Mouse (Mus musculus) spleen, adult 2 months (tissue): ENCODE data around the gene Prkcq. TPM values are rescaled to one million over a fixed set of nuclear protein-coding genes. Genes with fewer than 3 reads are reported as not detected.
A peak's percentile ranks its signal among the peaks of the same experiment; 100 is the strongest.

Experiments used
- DNase-seq, 2 experiments: peaks; one replicate each; pipeline versions ENCODE4 v3.0.0 to v3.0.0-alpha.2; 2012 to 2021; ENCODE audit warnings: low spot score in 2 of 2, low read depth in 1 of 2
- H3K27ac ChIP-seq: fragments of 200-500 bp; 2 replicates; pipeline ENCODE4 v1.5.1; 2012; ENCODE audit warnings: low read length, inconsistent platforms; ENCODE audit not compliant: insufficient read depth
- H3K27me3 ChIP-seq: fragments of 200-500 bp; 2 replicates; pipeline ENCODE4 v1.6.1; 2012; ENCODE audit warnings: mild to moderate bottlenecking, moderate library complexity, low read length, inconsistent platforms; ENCODE audit not compliant: control insufficient read depth, insufficient read depth
- H3K36me3 ChIP-seq: fragments of 200-500 bp; 2 replicates; pipeline ENCODE4 v1.6.1; 2012; ENCODE audit warnings: mild to moderate bottlenecking, low read length, inconsistent platforms; ENCODE audit not compliant: control insufficient read depth, insufficient read depth
- H3K4me1 ChIP-seq: fragments of 200-500 bp; 2 replicates; pipeline ENCODE4 v1.6.1; 2011; ENCODE audit warnings: inconsistent platforms; ENCODE audit not compliant: control insufficient read depth, insufficient read depth, insufficient read length
- H3K4me3 ChIP-seq: fragments of 200-500 bp; 2 replicates; pipeline ENCODE4 v1.5.1; 2011; ENCODE audit warnings: mild to moderate bottlenecking, inconsistent platforms; ENCODE audit not compliant: insufficient read depth, insufficient read length; ENCODE audit errors: extremely low read depth
- CTCF ChIP-seq: fragments of 200-500 bp; IDR thresholded peaks from 2 replicates; pipeline ENCODE4 v1.5.1; 2011; ENCODE audit warnings: mild to moderate bottlenecking, inconsistent platforms; ENCODE audit not compliant: insufficient read depth, insufficient read length, insufficient replicate concordance; ENCODE audit errors: extremely low read depth
- POLR2A ChIP-seq: fragments of 200-500 bp; IDR thresholded peaks from 2 replicates; pipeline ENCODE4 v1.6.1; 2011; ENCODE audit warnings: low read depth, low read length, inconsistent platforms
- WGBS: fragments of 180-500 bp; shearing (Covaris S2); methylation state at CpG from one replicate; pipeline ENCODE4 v1.1.7; 2018; 5-methylcytosine and 5-hydroxymethylcytosine counted together
- polyA plus RNA-seq: library from polyadenylated mRNA; depleted of rRNA; stranded (reverse); fragments of >200 nt; gene quantifications from 2 replicates; pipeline ENCODE4 v1.2.3, GENCODE M21; 2012

The Prkcq gene
- polyA plus RNA-seq, 1 experiment: 9.3 TPM

DNA sequence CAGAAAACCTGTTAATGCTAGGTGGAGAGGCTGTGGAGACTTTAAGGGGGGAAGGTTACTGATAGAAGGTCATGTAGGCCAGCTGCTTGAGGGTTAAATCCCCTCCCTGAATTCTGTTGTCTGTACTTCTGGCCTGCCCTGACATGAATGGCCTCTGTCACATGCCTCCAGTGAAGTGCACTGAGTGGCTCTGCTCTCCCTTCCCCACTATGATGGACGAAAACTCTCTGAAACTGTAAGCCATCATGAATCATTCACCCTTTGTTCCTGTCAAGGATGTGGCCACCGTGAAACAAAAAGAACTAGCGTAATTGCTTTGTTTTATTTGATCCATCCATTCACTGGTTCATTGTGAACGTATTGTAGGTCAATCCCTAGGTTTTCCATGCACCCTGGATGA lies 44.5 kb downstream of the Prkcq start:
- DNase-seq: peak in 1 of 2 experiments; percentile 18

DNA sequence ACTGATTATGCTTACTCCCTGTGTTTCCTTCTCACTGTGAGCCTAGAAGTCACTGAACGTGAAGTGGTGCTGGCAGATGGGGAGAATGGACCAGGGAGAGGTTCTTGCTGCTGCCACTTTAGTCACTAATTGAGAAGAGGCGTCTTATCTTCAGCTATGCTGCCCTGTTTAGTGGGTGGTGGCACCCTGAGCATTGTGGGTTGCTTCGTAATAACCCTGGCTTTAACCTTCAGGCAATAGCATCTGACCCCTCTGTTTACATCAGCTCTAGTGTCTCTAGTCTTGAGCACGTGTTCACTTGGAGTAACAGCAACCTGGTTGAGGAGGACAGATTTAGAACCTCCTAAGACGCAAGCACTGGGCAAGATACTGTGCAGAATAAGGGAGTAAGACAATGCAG lies 44.9 kb downstream of the Prkcq start:
- 71% methylated on average over 5 of the region's 5 CpGs for WGBS
- TF ChIP-seq CTCF (no peak), POLR2A (no peak)
- no peak for DNase-seq
- Histone ChIP-seq H3K4me3 (no peak overlapping the region), H3K36me3 (no peaks in the 10 kb centered on the region), H3K27ac (peak overlapping the region; percentile 56), H3K27me3 (no peaks in the 10 kb centered on the region), H3K4me1 (peaks cover 3% of the 10 kb centered on the region; the same call in 1 of the 2 replicates)

More for the DNA sequence above, 44.5 kb downstream of the Prkcq start:
- H3K36me3 ChIP-seq: no peaks in the 10 kb centered on the region
- no peak overlapping the region for H3K4me3 ChIP-seq
- TF ChIP-seq POLR2A (no peak), CTCF (no peak)
- peaks cover 3% of the 10 kb centered on the region; the same call in 1 of the 2 replicates for H3K4me1 ChIP-seq
- no peaks in the 10 kb centered on the region for H3K27me3 ChIP-seq
- 69% methylated on average over 4 of the region's 4 CpGs for WGBS
- peak overlapping the region; percentile 56 for H3K27ac ChIP-seq

DNA sequence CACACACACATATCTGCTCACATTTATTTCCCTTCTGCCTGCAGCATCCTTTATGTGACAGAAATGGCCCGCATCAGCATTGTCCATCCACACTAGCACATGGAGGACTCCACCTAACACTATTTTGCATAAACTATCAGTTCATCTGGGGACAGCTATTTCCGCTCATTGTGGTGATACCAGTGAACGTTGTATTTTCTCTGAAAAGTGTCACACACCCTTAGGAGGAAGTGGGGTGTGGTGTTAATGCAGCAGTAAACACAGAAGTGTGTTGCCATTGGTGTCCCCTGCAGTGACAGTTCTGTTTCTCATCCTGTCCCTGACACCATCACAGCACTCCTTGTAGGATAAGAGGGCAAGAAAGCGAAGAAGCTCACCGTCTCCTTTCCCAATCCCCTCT lies 46.2 kb downstream of the Prkcq start:
- TF ChIP-seq CTCF (no peak), POLR2A (no peak)
- Histone ChIP-seq H3K4me1 (peaks cover 3% of the 10 kb centered on the region; the same call in 1 of the 2 replicates), H3K36me3 (no peaks in the 10 kb centered on the region), H3K27me3 (no peaks in the 10 kb centered on the region), H3K27ac (peak overlapping the region; percentile 63; the same call in 1 of the 2 replicates), H3K4me3 (no peak overlapping the region)
- WGBS: 52% methylated on average over 5 of the region's 5 CpGs
- peak in 1 of 2 experiments; percentile 53 for DNase-seq

DNA sequence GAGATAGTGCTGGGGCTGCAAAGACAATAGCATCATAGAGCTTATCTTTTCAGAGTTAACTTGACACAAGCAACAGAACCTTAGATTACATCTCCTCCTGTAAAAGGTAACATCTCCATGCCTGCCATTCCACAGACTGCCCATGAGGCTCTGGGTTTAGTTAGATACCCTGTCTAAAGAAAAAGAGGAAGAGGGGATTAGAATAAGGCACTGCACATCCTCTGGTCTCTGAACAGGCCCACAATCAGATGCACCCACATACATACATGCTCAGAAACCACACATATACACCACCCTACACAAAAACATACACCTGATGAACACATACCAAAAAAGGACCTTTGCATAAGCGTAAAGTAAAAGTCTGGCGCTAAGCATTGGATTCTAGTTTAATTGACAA lies 47.4 kb downstream of the Prkcq start:
- H3K27me3 ChIP-seq: no peaks in the 10 kb centered on the region
- TF ChIP-seq CTCF (no peak), POLR2A (no peak)
- 86% methylated on average over 2 of the region's 2 CpGs for WGBS
- no peak overlapping the region for H3K4me3 ChIP-seq
- no peak for DNase-seq
- peaks cover 3% of the 10 kb centered on the region; the same call in 1 of the 2 replicates for H3K4me1 ChIP-seq
- H3K36me3 ChIP-seq: no peaks in the 10 kb centered on the region
- H3K27ac ChIP-seq: peak overlapping the region; percentile 87

DNA sequence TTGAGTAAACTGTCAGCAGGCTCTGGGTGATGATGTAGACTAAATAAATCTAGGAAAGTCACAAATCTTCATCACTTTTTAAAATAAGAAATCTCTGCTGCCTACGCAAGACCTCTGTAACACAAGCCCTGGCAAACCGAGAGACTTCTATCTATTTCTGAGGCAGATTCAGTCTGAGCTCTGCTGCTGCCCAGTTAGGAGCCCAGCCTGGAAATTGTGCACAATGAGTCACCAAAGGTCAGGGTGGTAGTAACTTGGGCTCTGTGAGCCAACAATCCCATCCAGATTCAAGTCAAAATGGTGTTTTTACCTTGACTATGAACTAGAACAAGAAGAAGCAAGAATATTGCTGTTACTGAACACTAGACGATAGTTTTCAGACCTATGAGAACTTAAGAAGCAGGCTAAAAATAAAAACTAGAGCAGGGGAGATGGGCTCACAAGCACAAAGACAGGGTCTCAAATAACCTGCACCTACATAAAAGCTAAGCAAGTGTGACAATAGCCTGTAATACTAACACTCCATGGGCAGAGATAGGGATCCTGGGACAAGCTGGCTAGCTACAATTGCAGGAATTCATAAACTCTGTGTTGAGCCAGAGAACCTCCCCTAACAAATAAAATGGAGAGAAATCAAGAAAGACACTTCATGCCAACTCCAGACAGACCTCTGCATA lies 53.0 kb downstream of the Prkcq start:
- 94% methylated on average over 3 of the region's 3 CpGs for WGBS
- no peaks in the 10 kb centered on the region for H3K4me1 ChIP-seq
- no peaks in the 10 kb centered on the region for H3K27me3 ChIP-seq
- H3K36me3 ChIP-seq: no peaks in the 10 kb centered on the region
- H3K4me3 ChIP-seq: no peak overlapping the region
- no peak overlapping the region for H3K27ac ChIP-seq
- DNase-seq: no peak
- TF ChIP-seq CTCF (no peak), POLR2A (no peak)

DNA sequence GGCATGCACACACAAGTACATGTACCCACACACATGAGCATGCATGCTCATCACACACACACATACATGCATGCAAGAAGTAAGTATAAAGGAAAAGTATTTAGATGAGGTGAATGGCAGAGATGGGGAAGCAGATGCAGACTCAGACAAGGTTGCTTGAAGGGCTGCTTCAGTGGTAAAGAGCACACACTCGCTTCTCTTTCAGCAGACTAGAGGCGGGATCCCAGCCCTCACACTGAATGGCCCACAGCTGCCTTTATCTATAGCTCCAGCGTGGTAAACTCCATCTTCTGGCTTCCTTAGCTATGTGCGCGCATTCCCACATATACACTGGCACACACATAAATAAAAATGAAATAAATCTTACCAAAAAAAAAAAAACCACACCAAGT lies 53.6 kb downstream of the Prkcq start:
- Histone ChIP-seq H3K27ac (no peak overlapping the region), H3K27me3 (no peaks in the 10 kb centered on the region), H3K4me3 (no peak overlapping the region), H3K4me1 (no peaks in the 10 kb centered on the region), H3K36me3 (no peaks in the 10 kb centered on the region)
- WGBS: 61% methylated on average over 5 of the region's 5 CpGs
- TF ChIP-seq CTCF (no peak), POLR2A (no peak)
- no peak for DNase-seq

DNA sequence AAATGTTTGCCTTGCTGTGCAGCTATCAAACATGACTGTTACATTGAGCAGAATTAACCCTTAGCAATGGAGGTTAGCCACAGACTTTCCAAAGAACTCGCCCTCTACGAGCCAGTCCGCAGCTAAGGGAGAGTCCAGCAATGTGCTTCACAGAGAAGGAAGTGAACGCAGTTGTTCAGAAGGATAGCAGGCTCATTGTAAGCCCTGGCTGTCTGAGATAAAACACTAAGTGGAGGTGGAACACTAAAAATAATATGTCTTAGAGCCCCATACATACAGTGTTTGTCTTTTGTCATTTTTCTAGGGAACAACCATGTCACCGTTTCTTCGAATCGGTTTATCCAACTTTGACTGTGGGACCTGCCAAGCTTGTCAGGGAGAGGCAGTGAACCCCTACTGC lies 54.6 kb downstream of the Prkcq start:
- H3K4me3 ChIP-seq: no peak overlapping the region
- WGBS: 43% methylated on average over 7 of the region's 7 CpGs

More for the DNA sequence above, 54.6 kb downstream of the Prkcq start:
- TF ChIP-seq CTCF: no peak
- no peak for TF ChIP-seq POLR2A
- Histone ChIP-seq H3K36me3 (no peaks in the 10 kb centered on the region), H3K27ac (no peak overlapping the region), H3K4me1 (0 out of 2 replicates have a peak, but pooled peaks cover 2% of the 10 kb centered on the region), H3K27me3 (no peaks in the 10 kb centered on the region)
- no peak for DNase-seq
